Mouse (Mus musculus): ENCODE results near the gene Fgf15. TPM values are rescaled to one million over a fixed set of nuclear protein-coding genes. Genes with fewer than 3 reads are reported as not detected.

The Fgf15 gene
- polyA plus RNA-seq, 1 experiment from 2014 or later = 20.0 TPM

GRCm38 (mm10) chr7:144914296-144914947, 18.1 kb downstream of the Fgf15 start:
- no peaks in the 10 kb centered on the region for H3K9me3 ChIP-seq
- 7% methylated on average over 17 of the region's 17 CpGs for WGBS
- peak; percentile 90 for ATAC-seq (replicated peaks)

DNA sequence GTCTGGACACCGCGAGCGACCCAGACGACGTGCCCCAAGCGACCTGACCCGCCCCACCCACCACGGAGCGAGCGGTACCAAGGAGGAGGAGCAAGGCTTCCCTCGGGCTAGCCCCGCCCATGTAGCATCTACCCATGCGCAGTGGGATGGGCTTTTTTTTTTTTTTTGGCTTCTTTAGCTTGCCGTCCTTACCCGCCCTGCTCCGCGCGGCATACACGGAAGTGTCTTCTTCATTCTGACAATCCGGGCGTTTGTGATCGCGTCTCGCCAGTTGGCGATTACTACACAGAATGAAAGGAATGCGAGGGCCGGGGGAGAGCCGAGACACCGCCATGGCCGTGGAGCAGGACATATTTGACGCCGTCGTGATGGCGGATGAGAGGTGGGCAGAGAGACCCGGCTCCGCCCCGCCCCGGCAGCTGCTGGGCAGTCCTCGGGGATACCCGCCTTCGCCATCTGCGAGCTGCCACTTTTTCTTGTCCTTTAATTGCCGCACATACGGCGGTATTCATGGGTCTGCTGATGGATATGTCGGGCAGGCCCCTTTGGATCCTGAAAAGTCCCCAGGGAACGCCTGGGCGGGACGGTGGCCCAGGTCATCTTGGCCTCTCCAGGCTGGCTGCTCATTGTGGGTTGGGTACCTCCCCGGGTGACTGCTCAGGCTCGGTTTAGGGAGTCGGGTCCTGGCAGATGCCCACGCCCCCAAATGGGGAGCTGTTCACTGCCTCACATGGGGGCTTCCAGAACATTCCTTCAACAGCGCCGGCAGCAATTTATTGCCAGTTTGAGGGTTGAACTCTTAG, 18.8 kb downstream of the Fgf15 start, which contains the start of gene LTO1:
Gene LTO1 (plus strand): TSS at position 153 of the 803 bp plus-strand sequence.
- Histone ChIP-seq H3K9ac (replicated peaks) (peak within 1 kb of the TSS; percentile 70), H3K9me3 (no peaks in the 10 kb centered on the region), H3K27ac (replicated peaks) (peak within 1 kb of the TSS; percentile 92), H3K4me1 (peaks cover 13% of the 10 kb centered on the region), H3K4me3 (peak within 1 kb of the TSS; percentile 64), H3K36me3 (peaks cover 25% of the 10 kb centered on the region), H3K27me3 (no peaks in the 10 kb centered on the region), H3K4me2 (replicated peaks) (peak within 1 kb of the TSS; percentile 88)
- 1% methylated on average over 55 of the region's 55 CpGs for whole genome bisulfite sequencing
- ATAC-seq (replicated peaks) = peak; percentile 95

More at GRCm38 (mm10) chr7:144914296-144914947, 18.1 kb downstream of the Fgf15 start:
- Histone ChIP-seq H3K36me3 (peaks cover 20% of the 10 kb centered on the region), H3K27ac (replicated peaks) (peak overlapping the region; percentile 92), H3K9ac (replicated peaks) (peak overlapping the region; percentile 50), H3K4me3 (peak overlapping the region; percentile 64), H3K4me2 (replicated peaks) (peak overlapping the region; percentile 88), H3K27me3 (no peaks in the 10 kb centered on the region), H3K4me1 (peaks cover 13% of the 10 kb centered on the region)

GRCm38 (mm10) chr7:144918823-144919222, 22.5 kb downstream of the Fgf15 start:
- no peak overlapping the region for H3K27ac ChIP-seq (replicated peaks)
- 95% methylated on average over 1 of the region's 1 CpGs for WGBS
- H3K9me3 ChIP-seq = no peaks in the 10 kb centered on the region
- no peak for ATAC-seq (replicated peaks)
- peaks cover 40% of the 10 kb centered on the region for H3K36me3 ChIP-seq
- no peak overlapping the region for H3K4me2 ChIP-seq (replicated peaks)
- no peaks in the 10 kb centered on the region for H3K27me3 ChIP-seq
- no peak overlapping the region for H3K9ac ChIP-seq (replicated peaks)
- H3K4me3 ChIP-seq = no peak overlapping the region
- peaks cover 13% of the 10 kb centered on the region for H3K4me1 ChIP-seq

DNA sequence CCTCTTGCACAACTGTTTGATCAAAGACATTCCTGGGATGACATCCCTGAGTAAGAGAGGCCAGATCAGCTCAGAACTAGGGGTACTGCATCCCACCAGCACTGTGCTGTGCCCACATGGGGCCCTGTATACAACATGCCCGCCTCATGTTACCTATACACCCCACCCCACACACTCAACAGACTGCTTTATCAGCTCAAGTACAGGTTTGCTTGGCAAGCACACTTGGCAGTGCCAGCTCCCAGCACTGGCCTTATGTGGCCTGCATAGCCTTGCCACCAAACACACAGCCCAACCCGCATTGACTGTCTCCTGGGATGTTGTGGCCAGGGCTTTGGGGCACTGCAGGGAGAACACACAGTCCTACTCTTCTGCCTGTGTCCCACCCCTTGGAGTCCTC, 31.3 kb downstream of the Fgf15 start:
- Histone ChIP-seq H3K4me3 (no peak overlapping the region), H3K9ac (replicated peaks) (no peak overlapping the region), H3K27me3 (no peaks in the 10 kb centered on the region), H3K4me1 (peaks cover 6% of the 10 kb centered on the region), H3K9me3 (no peaks in the 10 kb centered on the region), H3K4me2 (replicated peaks) (no peak overlapping the region), H3K36me3 (no peaks in the 10 kb centered on the region), H3K27ac (replicated peaks) (no peak overlapping the region)
- no peak; the same call in 1 of the 2 replicates for ATAC-seq (replicated peaks)
- 75% methylated on average over 2 of the region's 2 CpGs for WGBS

- no peak for ATAC-seq (replicated peaks)
- 73% methylated on average over 4 of the region's 4 CpGs for WGBS
- no peaks in the 10 kb centered on the region; the same call in 1 of the 2 replicates for H3K36me3 ChIP-seq
- H3K4me3 ChIP-seq = no peak overlapping the region
- H3K4me2 ChIP-seq (replicated peaks) = no peak overlapping the region
- peaks cover 6% of the 10 kb centered on the region for H3K4me1 ChIP-seq
- H3K27ac ChIP-seq (replicated peaks) = no peak overlapping the region
- no peaks in the 10 kb centered on the region for H3K9me3 ChIP-seq
- no peaks in the 10 kb centered on the region for H3K27me3 ChIP-seq
- H3K9ac ChIP-seq (replicated peaks) = no peak overlapping the region
Measured at GRCm38 (mm10) chr7:144928009-144928888, 31.9 kb downstream of the Fgf15 start.

GRCm38 (mm10) chr7:144928889-144929210, 32.5 kb downstream of the Fgf15 start:
- no peak for ATAC-seq (replicated peaks)
- Histone ChIP-seq H3K9me3 (no peaks in the 10 kb centered on the region), H3K36me3 (no peaks in the 10 kb centered on the region; the same call in 1 of the 2 replicates), H3K27ac (replicated peaks) (no peak overlapping the region), H3K4me1 (peaks cover 6% of the 10 kb centered on the region), H3K27me3 (no peaks in the 10 kb centered on the region), H3K4me2 (replicated peaks) (no peak overlapping the region), H3K4me3 (no peak overlapping the region), H3K9ac (replicated peaks) (no peak overlapping the region)
- WGBS = 81% methylated on average over 6 of the region's 6 CpGs

DNA sequence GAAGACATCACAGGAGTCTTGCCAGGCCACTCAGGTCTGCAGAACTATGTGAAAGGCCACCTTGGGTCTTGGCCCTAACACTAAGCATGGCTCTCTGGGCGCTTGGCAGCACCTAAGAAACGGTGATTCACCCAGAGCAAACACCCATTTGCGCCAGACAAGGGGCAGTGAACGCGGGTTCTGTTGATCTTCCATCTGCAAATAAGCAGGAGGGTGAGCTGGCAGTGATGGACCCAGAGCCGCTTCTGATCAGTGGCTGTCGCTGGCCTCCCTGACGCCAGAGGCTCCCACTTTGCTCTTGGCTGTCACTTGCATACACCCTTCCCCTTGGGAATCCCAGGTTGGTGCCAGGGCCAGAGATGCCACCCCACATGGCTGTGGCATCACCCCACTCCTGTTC, 33.2 kb downstream of the Fgf15 start:
- H3K27ac ChIP-seq (replicated peaks) = no peak overlapping the region
- H3K4me2 ChIP-seq (replicated peaks) = no peak overlapping the region
- no peak for ATAC-seq (replicated peaks)
- H3K27me3 ChIP-seq = no peaks in the 10 kb centered on the region
- no peaks in the 10 kb centered on the region; the same call in 1 of the 2 replicates for H3K36me3 ChIP-seq
- peaks cover 6% of the 10 kb centered on the region for H3K4me1 ChIP-seq
- no peaks in the 10 kb centered on the region for H3K9me3 ChIP-seq
- 78% methylated on average over 8 of the region's 8 CpGs for WGBS
- no peak overlapping the region for H3K4me3 ChIP-seq
- no peak overlapping the region for H3K9ac ChIP-seq (replicated peaks)

GRCm38 (mm10) chr7:144929931-144930330, 33.6 kb downstream of the Fgf15 start:
- H3K27ac ChIP-seq (replicated peaks) = no peak overlapping the region; the same call in 1 of the 2 replicates
- H3K27me3 ChIP-seq = no peaks in the 10 kb centered on the region
- no peak overlapping the region for H3K4me3 ChIP-seq
- no peaks in the 10 kb centered on the region for H3K9me3 ChIP-seq
- H3K9ac ChIP-seq (replicated peaks) = no peak overlapping the region
- H3K36me3 ChIP-seq = no peaks in the 10 kb centered on the region; the same call in 1 of the 2 replicates
- ATAC-seq (replicated peaks) = no peak
- 37% methylated on average over 5 of the region's 5 CpGs for WGBS
- no peak overlapping the region for H3K4me2 ChIP-seq (replicated peaks)
- peaks cover 6% of the 10 kb centered on the region for H3K4me1 ChIP-seq

DNA sequence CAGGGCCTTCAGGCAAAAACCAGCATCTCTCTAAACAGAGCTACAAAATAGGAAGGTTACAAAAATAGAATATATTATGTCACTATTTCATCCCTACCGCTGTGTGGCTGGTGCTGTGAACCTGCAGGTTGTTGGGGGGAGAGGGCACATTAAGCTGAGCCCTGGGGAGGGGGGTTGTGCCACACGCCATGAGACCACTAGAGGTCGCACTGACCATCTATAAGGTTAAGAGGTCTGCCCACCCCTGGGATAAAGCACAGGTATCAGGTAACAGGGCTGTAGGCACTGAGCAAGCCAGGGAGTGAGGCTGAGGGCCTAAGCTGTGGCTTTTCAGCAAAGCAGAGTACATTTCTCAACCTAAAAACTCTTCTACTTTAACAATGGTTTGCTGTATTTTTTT, 35.4 kb downstream of the Fgf15 start:
- no peak for ATAC-seq (replicated peaks)
- WGBS = 16% methylated on average over 3 of the region's 3 CpGs
- no peaks in the 10 kb centered on the region for H3K27me3 ChIP-seq
- H3K27ac ChIP-seq (replicated peaks) = no peak overlapping the region
- no peaks in the 10 kb centered on the region for H3K9me3 ChIP-seq
- no peak overlapping the region for H3K4me3 ChIP-seq
- no peak overlapping the region for H3K4me2 ChIP-seq (replicated peaks)
- peaks cover 14% of the 10 kb centered on the region for H3K4me1 ChIP-seq
- H3K9ac ChIP-seq (replicated peaks) = no peak overlapping the region
- H3K36me3 ChIP-seq = no peaks in the 10 kb centered on the region; the same call in 1 of the 2 replicates

DNA sequence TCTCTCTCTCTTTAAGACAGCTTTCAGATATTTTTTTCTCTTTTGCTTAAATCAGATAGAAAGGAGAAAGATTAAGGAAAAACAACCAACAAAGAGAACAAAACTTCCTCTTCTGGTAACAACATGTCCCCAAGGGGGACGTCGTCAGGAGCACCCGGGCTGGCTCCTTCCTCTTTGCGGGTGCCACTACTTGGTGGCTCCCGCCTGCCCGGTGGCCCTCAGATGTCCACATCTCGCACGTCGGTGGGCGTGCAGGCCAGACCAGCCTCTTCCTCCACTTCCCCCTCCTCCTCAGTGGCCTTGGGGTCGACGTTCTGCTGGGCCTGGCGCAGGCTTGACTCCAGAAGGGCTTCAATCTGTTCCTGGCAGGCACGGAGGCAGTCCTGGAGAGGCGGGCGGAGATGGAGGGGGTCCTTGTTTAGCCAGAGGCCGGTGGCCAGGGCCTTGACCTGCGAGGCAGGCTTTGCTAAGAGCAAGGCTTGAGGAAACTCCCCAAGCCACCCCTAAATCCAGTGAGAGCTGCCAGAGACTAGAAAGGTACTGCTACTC, 36.1 kb downstream of the Fgf15 start:
- Histone ChIP-seq H3K9me3 (no peaks in the 10 kb centered on the region), H3K4me1 (peaks cover 19% of the 10 kb centered on the region), H3K36me3 (no peaks in the 10 kb centered on the region; the same call in 1 of the 2 replicates), H3K9ac (replicated peaks) (no peak overlapping the region), H3K4me2 (replicated peaks) (no peak overlapping the region), H3K27ac (replicated peaks) (no peak overlapping the region), H3K4me3 (no peak overlapping the region), H3K27me3 (no peaks in the 10 kb centered on the region)
- whole genome bisulfite sequencing = 81% methylated on average over 18 of the region's 18 CpGs
- no peak for ATAC-seq (replicated peaks)

DNA sequence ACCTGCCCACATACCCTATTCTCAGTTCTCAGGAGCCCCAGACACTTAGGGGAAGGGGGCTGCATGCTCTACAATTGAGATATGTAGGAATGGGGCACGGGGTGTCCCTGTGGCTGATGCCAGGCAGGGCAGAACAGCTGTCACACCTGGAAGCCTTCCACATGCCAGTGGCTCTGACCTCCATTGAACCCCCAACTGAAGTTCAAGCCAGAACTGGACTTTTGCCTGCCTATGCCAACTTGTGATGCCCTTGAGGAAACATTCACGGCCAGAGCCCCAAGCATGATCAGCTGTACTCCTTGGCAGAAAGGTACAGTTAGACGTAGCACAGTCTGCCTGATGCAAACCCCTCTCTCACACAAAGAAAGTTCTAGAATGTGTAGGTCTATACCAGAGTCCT, 37.0 kb downstream of the Fgf15 start:
- 87% methylated on average over 3 of the region's 3 CpGs for WGBS
- H3K9me3 ChIP-seq = no peaks in the 10 kb centered on the region

More for the DNA sequence above, 37.0 kb downstream of the Fgf15 start:
- H3K27ac ChIP-seq (replicated peaks) = no peak overlapping the region
- no peaks in the 10 kb centered on the region; the same call in 1 of the 2 replicates for H3K36me3 ChIP-seq
- H3K4me1 ChIP-seq = peaks cover 25% of the 10 kb centered on the region
- H3K9ac ChIP-seq (replicated peaks) = no peak overlapping the region
- H3K4me3 ChIP-seq = no peak overlapping the region
- no peak for ATAC-seq (replicated peaks)
- H3K27me3 ChIP-seq = no peaks in the 10 kb centered on the region
- no peak overlapping the region for H3K4me2 ChIP-seq (replicated peaks)
